Mouse (Mus musculus) midbrain, embryonic 10.5 days (tissue): ENCODE data around the gene Aifm1. TPM values are rescaled to one million over a fixed set of nuclear protein-coding genes. Genes with fewer than 3 reads are reported as not detected.

Experiments
- DNase-seq: peaks from one replicate; pipeline ENCODE4 v3.0.0-alpha.2; 2017; ENCODE audit warnings: low spot score
- H3K27ac ChIP-seq: fragments of 300-500 bp; sonication (generic); replicated peaks from 2 replicates; pipeline ENCODE4 v1.5.1; 2016; ENCODE audit warnings: mild to moderate bottlenecking
- H3K27me3 ChIP-seq: fragments of 300-500 bp; sonication (generic); 2 replicates; pipeline ENCODE4 v1.6.1; 2016; ENCODE audit warnings: low read depth, mild to moderate bottlenecking; ENCODE audit not compliant: poor library complexity, severe bottlenecking
- H3K36me3 ChIP-seq: fragments of 300-500 bp; sonication (generic); 2 replicates; pipeline ENCODE4 v1.6.1; 2016; ENCODE audit warnings: mild to moderate bottlenecking, moderate library complexity
- H3K4me1 ChIP-seq: fragments of 300-500 bp; sonication (generic); 2 replicates; pipeline ENCODE4 v1.6.1; 2016
- H3K4me3 ChIP-seq: fragments of 300-500 bp; sonication (generic); 2 replicates; pipeline ENCODE4 v1.5.1; 2016; ENCODE audit warnings: mild to moderate bottlenecking, moderate library complexity
- H3K9me3 ChIP-seq: fragments of 300-500 bp; sonication (generic); replicated peaks from 2 replicates; pipeline ENCODE4 v1.6.1; 2016; ENCODE audit warnings: mild to moderate bottlenecking
- WGBS: fragments of 180-500 bp; shearing (Covaris S2); methylation state at CpG from one replicate; pipeline ENCODE4 v1.1.7; 2016; 5-methylcytosine and 5-hydroxymethylcytosine counted together
- polyA plus RNA-seq: library from polyadenylated mRNA; unstranded; fragments of >200 nt; fragmentation: Nextera tagmentation; extraction: Ambion mirVana; gene quantifications from 2 replicates; pipeline ENCODE4 v1.2.1, GENCODE M21; 2016

Aifm1 gene
- 72.0 and 73.1 TPM in 2 replicates for polyA plus RNA-seq

GRCm38 (mm10) chrX:48513166-48513807 is at the start of gene Aifm1:
Gene Aifm1, minus strand, starts transcription at chrX:48513563.
- 22% methylated on average over 44 of the region's 45 CpGs for WGBS
- Histone ChIP-seq H3K27ac (peak within 1 kb of the TSS; percentile 84), H3K36me3 (no peaks in the 10 kb centered on the region; the same call in 1 of the 2 replicates), H3K27me3 (no peaks in the 10 kb centered on the region), H3K4me3 (peak within 1 kb of the TSS; percentile 62), H3K4me1 (peaks cover 12% of the 10 kb centered on the region), H3K9me3 (no peaks in the 10 kb centered on the region)
- peak; percentile 90 for DNase-seq

- Histone ChIP-seq H3K27me3 (no peaks in the 10 kb centered on the region), H3K9me3 (no peaks in the 10 kb centered on the region), H3K27ac (no peak overlapping the region), H3K4me1 (no peaks in the 10 kb centered on the region), H3K4me3 (no peak overlapping the region), H3K36me3 (no peaks in the 10 kb centered on the region)
- DNase-seq = peak; percentile 58
- 36% methylated on average over 3 of the region's 3 CpGs for WGBS
Observed at GRCm38 (mm10) chrX:48532175-48532574, 18.8 kb upstream of the Aifm1 start.

DNA sequence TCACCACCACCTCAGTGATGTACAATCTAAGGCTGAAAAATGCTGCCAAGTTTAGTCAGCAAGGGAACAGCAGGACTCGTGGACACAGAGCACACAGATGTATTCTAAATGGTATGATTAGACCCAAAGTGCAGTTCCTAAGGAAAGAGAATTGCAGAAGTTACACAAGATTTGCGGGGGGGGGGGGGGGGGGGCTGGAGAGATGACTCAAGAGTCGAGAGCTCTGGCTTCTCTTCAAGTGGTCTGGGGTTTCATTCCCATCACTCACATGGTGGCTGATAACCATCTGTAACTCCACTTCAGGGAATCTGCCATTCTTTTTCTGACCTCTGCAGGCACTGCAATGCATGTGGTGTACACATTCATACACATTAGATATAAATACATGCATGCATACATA is 13.1 kb upstream of the Aifm1 start:
- H3K36me3 ChIP-seq = no peaks in the 10 kb centered on the region
- H3K4me1 ChIP-seq = no peaks in the 10 kb centered on the region
- no peaks in the 10 kb centered on the region for H3K9me3 ChIP-seq
- WGBS = 72% methylated on average over 2 of the region's 3 CpGs
- H3K27me3 ChIP-seq = no peaks in the 10 kb centered on the region
- H3K4me3 ChIP-seq = no peak overlapping the region
- H3K27ac ChIP-seq = no peak overlapping the region
- no peak for DNase-seq

GRCm38 (mm10) chrX:48525866-48526265 is 12.5 kb upstream of the Aifm1 start:
- no peak for DNase-seq
- no peaks in the 10 kb centered on the region for H3K4me1 ChIP-seq
- H3K27me3 ChIP-seq = no peaks in the 10 kb centered on the region
- no peaks in the 10 kb centered on the region for H3K9me3 ChIP-seq
- H3K36me3 ChIP-seq = no peaks in the 10 kb centered on the region
- 74% methylated on average over 8 of the region's 8 CpGs for WGBS
- H3K4me3 ChIP-seq = no peak overlapping the region
- no peak overlapping the region for H3K27ac ChIP-seq

DNA sequence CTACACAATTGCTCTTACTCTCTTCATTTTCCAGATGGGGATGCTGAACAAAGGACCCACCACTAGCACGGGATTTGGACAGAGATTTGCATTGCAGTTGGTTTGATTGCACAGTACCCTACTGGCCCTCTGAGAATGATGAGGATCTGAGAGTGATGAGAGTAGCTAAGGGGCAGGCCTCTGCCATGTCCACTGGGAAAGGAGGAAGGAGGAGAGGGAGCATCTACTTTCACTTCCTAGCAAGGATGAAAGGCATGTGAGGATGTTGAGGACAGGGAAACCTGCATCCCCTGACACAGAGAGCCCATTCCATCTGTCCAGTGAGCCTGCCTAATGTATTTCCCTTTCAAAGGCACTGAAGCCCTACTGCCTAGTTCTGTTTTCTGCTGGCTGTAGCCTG is 12.0 kb upstream of the Aifm1 start:
- no peaks in the 10 kb centered on the region for H3K9me3 ChIP-seq
- DNase-seq = no peak
- H3K4me3 ChIP-seq = no peak overlapping the region
- H3K4me1 ChIP-seq = no peaks in the 10 kb centered on the region
- no peaks in the 10 kb centered on the region for H3K27me3 ChIP-seq
- no peak overlapping the region for H3K27ac ChIP-seq
- no peaks in the 10 kb centered on the region for H3K36me3 ChIP-seq
- WGBS = 77% methylated on average over 1 of the region's 1 CpGs

DNA sequence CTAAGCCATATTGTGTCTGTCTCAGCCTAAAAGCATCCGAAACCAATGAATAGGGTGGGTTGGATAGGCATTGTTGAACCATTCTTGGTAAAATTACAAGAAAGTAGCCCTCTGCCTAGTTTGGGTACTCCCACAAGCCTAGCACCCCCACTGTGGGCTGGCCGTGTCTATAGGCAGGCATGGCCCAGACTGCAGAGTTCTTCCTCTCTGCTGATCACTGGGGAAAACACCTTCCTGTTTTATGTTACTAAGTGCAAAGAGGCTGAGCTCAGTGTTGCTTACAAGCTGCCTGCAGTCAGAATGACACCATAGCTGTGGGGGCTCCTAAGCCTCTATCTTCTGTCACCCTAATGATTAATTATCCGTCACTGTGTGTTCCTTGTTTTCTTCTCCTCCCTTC is 10.1 kb upstream of the Aifm1 start:
- no peak overlapping the region for H3K27ac ChIP-seq
- no peak overlapping the region for H3K4me3 ChIP-seq
- no peaks in the 10 kb centered on the region for H3K9me3 ChIP-seq
- no peaks in the 10 kb centered on the region for H3K27me3 ChIP-seq
- peaks cover 15% of the 10 kb centered on the region; the same call in 1 of the 2 replicates for H3K4me1 ChIP-seq
- DNase-seq = no peak
- no peaks in the 10 kb centered on the region for H3K36me3 ChIP-seq
- 72% methylated on average over 3 of the region's 3 CpGs for WGBS

DNA sequence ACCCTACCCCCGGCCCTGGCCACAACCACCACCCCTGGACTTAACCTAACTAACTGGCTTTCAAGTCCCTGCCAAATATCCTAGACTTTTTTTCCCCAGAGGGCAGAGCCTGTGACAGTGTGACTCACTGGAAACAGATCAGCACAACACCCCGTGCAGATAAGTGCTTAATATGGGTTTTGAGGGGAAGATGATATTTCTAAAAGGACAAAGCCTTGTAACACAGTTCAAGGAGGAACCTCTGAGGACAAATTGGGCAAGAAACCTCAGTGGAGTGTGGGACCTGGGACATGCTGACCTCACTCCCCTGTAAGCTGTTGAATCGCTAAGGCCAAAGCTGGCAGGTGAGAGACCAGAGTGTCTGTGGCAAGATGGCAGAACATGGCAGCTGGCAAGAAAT is 8.3 kb upstream of the Aifm1 start:
- Histone ChIP-seq H3K4me3 (no peak overlapping the region), H3K9me3 (no peaks in the 10 kb centered on the region), H3K4me1 (peaks cover 19% of the 10 kb centered on the region; the same call in 1 of the 2 replicates), H3K27me3 (no peaks in the 10 kb centered on the region), H3K27ac (no peak overlapping the region), H3K36me3 (no peaks in the 10 kb centered on the region; the same call in 1 of the 2 replicates)
- DNase-seq = no peak
- WGBS = 81% methylated on average over 3 of the region's 3 CpGs

GRCm38 (mm10) chrX:48519549-48520085 is 6.3 kb upstream of the Aifm1 start:
- no peaks in the 10 kb centered on the region for H3K27me3 ChIP-seq
- peaks cover 19% of the 10 kb centered on the region; the same call in 1 of the 2 replicates for H3K4me1 ChIP-seq
- DNase-seq = no peak
- H3K27ac ChIP-seq = peak overlapping the region; percentile 84
- H3K36me3 ChIP-seq = no peaks in the 10 kb centered on the region; the same call in 1 of the 2 replicates
- WGBS = 29% methylated on average over 20 of the region's 20 CpGs
- peak overlapping the region; percentile 58 for H3K4me3 ChIP-seq
- no peaks in the 10 kb centered on the region for H3K9me3 ChIP-seq

DNA sequence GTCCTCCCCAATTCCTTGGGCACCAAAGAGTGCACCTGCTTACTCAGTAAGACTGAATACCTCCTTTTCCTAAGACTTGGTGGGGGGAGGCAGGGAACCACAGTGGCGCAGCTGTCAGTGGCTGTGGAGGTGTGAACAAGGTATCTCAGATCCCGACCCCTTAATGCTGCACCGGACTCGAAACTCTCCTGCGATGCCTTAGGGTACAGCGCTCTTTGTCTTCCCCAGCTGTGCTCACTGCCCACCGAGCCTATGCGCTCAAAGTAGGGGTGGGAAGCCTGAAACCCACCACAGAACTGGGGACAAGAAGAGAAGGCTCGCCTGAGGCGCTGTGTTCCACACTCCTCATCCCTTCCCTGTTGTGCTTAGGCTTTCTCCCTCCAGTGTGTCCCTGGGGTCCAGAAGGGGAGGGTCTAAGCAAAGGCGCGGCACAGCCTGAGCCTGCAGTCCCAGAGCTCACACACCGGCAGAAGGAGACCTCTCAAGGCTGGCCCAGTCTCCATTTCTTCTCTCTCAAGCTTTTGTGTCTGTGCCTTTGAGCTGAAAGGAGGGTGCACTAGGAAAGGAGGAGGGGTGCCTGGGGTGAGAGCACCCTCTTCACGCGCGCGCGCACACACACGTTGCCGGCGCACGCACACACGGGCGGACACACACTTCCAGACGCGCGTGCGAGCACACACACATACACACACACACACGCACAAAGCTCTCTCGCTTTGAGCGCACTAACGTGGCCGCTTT is 5.6 kb upstream of the Aifm1 start, which contains the start of gene Rab33a:
TSS of gene Rab33a (plus strand) at position 478 of the 741 bp plus-strand sequence.
- H3K4me3 ChIP-seq = peak within 1 kb of the TSS; percentile 58
- no peaks in the 10 kb centered on the region for H3K27me3 ChIP-seq
- H3K36me3 ChIP-seq = no peaks in the 10 kb centered on the region; the same call in 1 of the 2 replicates
- 17% methylated on average over 33 of the region's 33 CpGs for WGBS
- H3K9me3 ChIP-seq = no peaks in the 10 kb centered on the region
- DNase-seq = peak; percentile 40
- peak within 1 kb of the TSS; percentile 84 for H3K27ac ChIP-seq
- H3K4me1 ChIP-seq = peaks cover 22% of the 10 kb centered on the region; the same call in 1 of the 2 replicates

DNA sequence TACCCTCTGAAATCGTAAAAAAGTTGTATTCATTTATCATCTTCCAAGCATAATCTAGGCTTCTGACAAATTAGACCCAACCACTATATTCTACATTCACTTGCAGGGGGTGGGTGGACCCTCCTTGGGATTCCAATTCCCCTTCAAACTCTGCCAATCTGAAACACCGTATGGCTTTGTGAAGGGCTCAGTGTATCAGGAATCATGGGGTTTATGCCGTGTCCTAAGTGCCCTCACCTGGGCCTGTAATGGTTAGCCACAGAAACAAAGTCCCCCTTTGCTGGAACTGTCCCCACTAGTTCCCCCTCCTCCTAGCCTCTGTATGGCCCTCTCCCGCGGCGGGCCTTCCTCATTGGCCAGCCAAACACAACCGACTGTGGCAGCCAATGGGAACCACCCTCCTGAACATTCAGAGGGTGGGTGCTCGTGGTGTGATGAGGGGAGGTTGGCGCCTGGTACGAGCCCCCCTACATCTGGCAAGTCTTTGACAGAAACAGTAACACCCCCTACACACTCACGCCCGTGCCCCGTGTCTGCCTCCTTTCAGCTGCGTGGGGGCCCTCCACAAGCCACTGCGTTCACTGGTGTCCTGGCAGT is 4.9 kb upstream of the Aifm1 start:
- peak overlapping the region; percentile 58 for H3K4me3 ChIP-seq
- H3K27ac ChIP-seq = peak overlapping the region; percentile 84
- peak; percentile 57 for DNase-seq
- H3K4me1 ChIP-seq = peaks cover 22% of the 10 kb centered on the region; the same call in 1 of the 2 replicates
- H3K9me3 ChIP-seq = no peaks in the 10 kb centered on the region
- 21% methylated on average over 15 of the region's 15 CpGs for WGBS
- no peaks in the 10 kb centered on the region for H3K27me3 ChIP-seq
- no peaks in the 10 kb centered on the region; the same call in 1 of the 2 replicates for H3K36me3 ChIP-seq

GRCm38 (mm10) chrX:48513824-48514223 is 461 bp upstream of the Aifm1 start:
- H3K27ac ChIP-seq = peak overlapping the region; percentile 84

DNA sequence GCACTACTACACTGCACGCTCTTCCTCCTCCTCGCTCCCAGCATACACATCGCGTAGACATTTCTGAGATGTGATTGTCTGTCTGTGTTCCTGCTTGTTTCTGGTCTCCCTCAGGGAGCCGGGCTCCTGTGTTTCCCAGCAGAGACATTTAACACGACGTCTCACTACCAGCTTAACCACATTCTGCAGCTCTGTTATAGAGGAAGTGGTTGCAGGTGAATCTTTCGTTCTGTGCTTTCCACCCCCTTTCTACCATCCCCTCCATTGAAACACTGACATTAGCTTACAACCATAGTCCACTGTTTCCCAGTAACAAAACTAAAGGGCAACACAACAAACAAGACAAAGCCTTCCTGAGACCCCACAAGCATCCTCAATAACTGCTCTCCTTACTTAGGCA is 19.6 kb downstream of the Aifm1 start:
- Histone ChIP-seq H3K27me3 (no peaks in the 10 kb centered on the region), H3K36me3 (peaks cover 78% of the 10 kb centered on the region), H3K4me3 (no peak overlapping the region), H3K4me1 (no peaks in the 10 kb centered on the region), H3K27ac (no peak overlapping the region), H3K9me3 (no peaks in the 10 kb centered on the region)
- WGBS = 95% methylated on average over 8 of the region's 8 CpGs
- DNase-seq = no peak

More at GRCm38 (mm10) chrX:48513824-48514223, 461 bp upstream of the Aifm1 start:
- 14% methylated on average over 13 of the region's 13 CpGs for WGBS
- Histone ChIP-seq H3K36me3 (no peaks in the 10 kb centered on the region; the same call in 1 of the 2 replicates), H3K4me3 (peak overlapping the region; percentile 62), H3K9me3 (no peaks in the 10 kb centered on the region), H3K27me3 (no peaks in the 10 kb centered on the region), H3K4me1 (peaks cover 18% of the 10 kb centered on the region)
- no peak for DNase-seq
